Mouse (Mus musculus): Measurements from ENCODE around the gene Cacnb3. TPM values are rescaled to one million over a fixed set of nuclear protein-coding genes. Genes with fewer than 3 reads are reported as not detected.
A peak's percentile ranks its signal among the peaks of the same experiment; 100 is the strongest.

Gene Cacnb3
- polyA plus RNA-seq, 1 experiment, result 112 TPM

DNA sequence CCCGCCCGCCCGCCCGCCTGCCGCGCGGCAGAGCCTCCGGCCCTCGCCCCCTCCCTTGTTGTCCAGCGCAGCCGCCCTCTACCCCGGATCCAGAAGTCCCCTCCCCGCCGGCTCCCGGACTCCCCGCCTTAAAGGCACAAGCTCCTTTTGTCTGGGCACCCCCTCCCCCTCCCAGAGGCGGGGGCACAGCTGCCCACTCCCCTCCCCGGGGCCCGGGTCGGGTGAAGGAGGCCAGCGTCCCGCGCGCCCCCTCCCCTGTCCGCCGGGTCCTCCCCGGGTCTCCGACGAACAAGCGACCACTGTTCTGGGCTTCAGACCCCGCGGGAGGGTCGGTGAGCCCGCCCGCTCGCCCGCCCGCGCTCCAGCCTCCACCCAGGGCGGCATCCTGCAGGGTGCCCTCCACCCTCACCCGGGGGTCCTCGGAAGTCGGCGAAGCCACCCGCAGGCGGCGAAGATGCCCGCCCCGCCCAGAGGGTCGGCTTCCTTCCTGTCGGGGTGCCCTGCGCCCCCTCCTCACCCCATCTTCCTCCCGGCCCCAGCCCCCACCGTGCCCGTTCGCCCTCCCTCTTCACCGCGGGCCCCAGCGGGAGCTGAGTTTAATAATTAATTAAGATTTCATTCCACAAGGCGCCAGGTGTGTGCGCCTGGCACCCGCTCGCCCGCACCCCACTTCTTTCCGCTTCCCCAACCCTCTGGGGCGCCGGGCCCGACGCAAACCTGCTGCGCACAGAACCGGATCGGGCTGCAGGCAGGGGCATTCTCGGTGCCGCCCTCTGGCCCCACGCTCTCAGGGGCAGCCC is 21.1 kb upstream of the Cacnb3 start, which contains the start of gene Adcy6:
TSS of gene Adcy6 (minus strand) at position 746 of the 800 bp plus-strand sequence.
- peak within 1 kb of the TSS; percentile 63 for H3K4me3 ChIP-seq (ENCODE audit: insufficient read depth, poor library complexity, severe bottlenecking)
- TF ChIP-seq MYOD1 (IDR thresholded peaks at IDR 0.05; ENCODE audit: control insufficient read depth, insufficient read length, low read depth) (no peak), FOSL1 (IDR thresholded peaks at IDR 0.05; ENCODE audit: insufficient read depth, low read length, poor library complexity, severe bottlenecking) (no peak), MAX (IDR thresholded peaks at IDR 0.05) (no peak), CTCF (IDR thresholded peaks at IDR 0.05; ENCODE audit: control insufficient read depth, insufficient read depth, insufficient read length) (no peak), MYOG (IDR thresholded peaks at IDR 0.05; ENCODE audit: control insufficient read depth, extremely low read depth, insufficient read length) (no peak), USF1 (IDR thresholded peaks at IDR 0.05; ENCODE audit: low read depth) (no peak), CEBPB (IDR thresholded peaks at IDR 0.05; ENCODE audit: low read depth) (no peak)
- peaks cover 45% of the 10 kb centered on the region for H3K79me2 ChIP-seq (ENCODE audit: control insufficient read depth, insufficient read depth)
- peaks cover 27% of the 10 kb centered on the region for H3K79me3 ChIP-seq (ENCODE audit: low read depth)
- peaks cover 4% of the 10 kb centered on the region for H3K36me3 ChIP-seq (ENCODE audit: control insufficient read depth, insufficient read depth)
- no peaks in the 10 kb centered on the region for H3K27me3 ChIP-seq (ENCODE audit: control insufficient read depth, insufficient read depth, insufficient read length)
- peak within 1 kb of the TSS; percentile 90 for H3ac ChIP-seq (ENCODE audit: control insufficient read depth, insufficient read length, low read depth)

DNA sequence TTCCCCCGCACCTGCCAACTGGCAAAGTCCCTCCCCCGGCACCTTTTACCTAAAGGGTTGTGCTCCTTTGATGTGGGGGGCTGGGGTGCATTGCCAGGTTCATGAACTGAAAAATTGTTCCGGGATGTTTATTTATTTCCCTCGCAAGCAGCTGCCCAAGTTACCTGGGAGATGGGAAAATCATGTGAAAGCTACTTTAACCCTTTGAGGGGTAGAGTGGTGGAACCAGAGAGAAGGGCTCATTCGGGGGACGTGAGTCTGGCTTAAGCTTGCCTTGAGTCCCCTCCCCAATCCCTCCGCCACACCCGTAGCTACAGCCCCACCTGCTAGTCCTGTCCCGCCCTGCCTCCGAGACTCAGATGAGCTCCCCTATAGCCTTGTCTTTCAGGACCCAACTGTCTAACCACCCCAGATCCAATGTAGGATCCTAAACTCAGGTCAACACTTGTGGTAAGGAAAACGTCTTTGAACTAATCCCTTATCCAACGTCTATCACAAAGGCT is 20.5 kb upstream of the Cacnb3 start:
- Histone ChIP-seq H3K27me3 (ENCODE audit: control insufficient read depth, insufficient read depth, insufficient read length) (no peaks in the 10 kb centered on the region), H3ac (ENCODE audit: control insufficient read depth, insufficient read length, low read depth) (no peak overlapping the region)

DNA sequence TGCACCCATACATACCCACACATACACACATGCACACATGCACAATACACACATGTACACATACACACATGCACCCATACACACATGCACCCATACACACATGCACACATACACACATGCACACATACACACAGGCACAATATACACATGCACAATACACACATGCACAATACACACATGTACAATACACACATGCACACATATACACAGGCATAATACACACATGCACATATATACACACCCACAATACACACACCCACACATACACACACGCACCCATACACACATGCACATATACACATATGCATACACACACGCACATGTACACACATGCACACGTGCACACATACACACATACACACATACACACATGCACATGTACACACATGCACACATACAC is 18.4 kb upstream of the Cacnb3 start:
- Histone ChIP-seq H3K36me3 (ENCODE audit: control insufficient read depth, insufficient read depth) (no peaks in the 10 kb centered on the region), H3ac (ENCODE audit: control insufficient read depth, insufficient read length, low read depth) (no peak overlapping the region), H3K79me2 (ENCODE audit: control insufficient read depth, insufficient read depth) (peaks cover 18% of the 10 kb centered on the region), H3K4me3 (ENCODE audit: insufficient read depth, poor library complexity, severe bottlenecking) (no peak overlapping the region), H3K79me3 (ENCODE audit: low read depth) (peaks cover 4% of the 10 kb centered on the region), H3K27me3 (ENCODE audit: control insufficient read depth, insufficient read depth, insufficient read length) (no peaks in the 10 kb centered on the region)
- no peak for TF ChIP-seq CTCF (IDR thresholded peaks at IDR 0.05; ENCODE audit: control insufficient read depth, insufficient read depth, insufficient read length)

More for the DNA sequence above, 20.5 kb upstream of the Cacnb3 start:
- H3K36me3 ChIP-seq (ENCODE audit: control insufficient read depth, insufficient read depth), result peaks cover 4% of the 10 kb centered on the region
- peak overlapping the region; percentile 63 for H3K4me3 ChIP-seq (ENCODE audit: insufficient read depth, poor library complexity, severe bottlenecking)
- H3K79me3 ChIP-seq (ENCODE audit: low read depth), result peaks cover 22% of the 10 kb centered on the region
- TF ChIP-seq MYOG (IDR thresholded peaks at IDR 0.05; ENCODE audit: control insufficient read depth, extremely low read depth, insufficient read length), result no peak
- no peak for TF ChIP-seq CTCF (IDR thresholded peaks at IDR 0.05; ENCODE audit: control insufficient read depth, insufficient read depth, insufficient read length)
- no peak for TF ChIP-seq CEBPB (IDR thresholded peaks at IDR 0.05; ENCODE audit: low read depth)
- TF ChIP-seq MAX (IDR thresholded peaks at IDR 0.05), result no peak
- TF ChIP-seq USF1 (IDR thresholded peaks at IDR 0.05; ENCODE audit: low read depth), result no peak
- no peak for TF ChIP-seq MYOD1 (IDR thresholded peaks at IDR 0.05; ENCODE audit: control insufficient read depth, insufficient read length, low read depth)
- no peak for TF ChIP-seq FOSL1 (IDR thresholded peaks at IDR 0.05; ENCODE audit: insufficient read depth, low read length, poor library complexity, severe bottlenecking)
- H3K79me2 ChIP-seq (ENCODE audit: control insufficient read depth, insufficient read depth), result peaks cover 38% of the 10 kb centered on the region

DNA sequence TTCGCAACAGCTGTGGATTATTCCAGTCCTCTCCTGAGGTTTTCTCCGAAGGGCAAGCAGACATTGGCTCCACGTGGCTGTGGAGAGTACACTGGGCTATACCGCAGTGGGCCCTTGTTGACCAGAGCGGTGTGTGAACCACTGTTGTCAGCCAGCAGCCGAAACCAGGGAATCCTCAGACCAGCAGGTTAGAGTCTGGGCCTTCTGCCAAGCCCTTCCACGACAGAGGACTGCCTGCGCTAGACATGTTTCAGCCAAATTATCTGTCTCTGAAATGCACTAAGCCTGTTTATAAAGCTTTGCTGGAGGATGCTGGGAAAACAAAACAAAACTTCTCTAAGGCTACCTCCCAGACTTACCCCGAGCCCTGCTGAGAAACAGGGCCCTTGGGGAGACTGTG is 16.1 kb upstream of the Cacnb3 start:
- Histone ChIP-seq H3ac (ENCODE audit: control insufficient read depth, insufficient read length, low read depth) (no peak overlapping the region), H3K79me2 (ENCODE audit: control insufficient read depth, insufficient read depth) (no peaks in the 10 kb centered on the region), H3K4me3 (ENCODE audit: insufficient read depth, poor library complexity, severe bottlenecking) (no peak overlapping the region), H3K79me3 (ENCODE audit: low read depth) (no peaks in the 10 kb centered on the region), H3K27me3 (ENCODE audit: control insufficient read depth, insufficient read depth, insufficient read length) (no peaks in the 10 kb centered on the region), H3K36me3 (ENCODE audit: control insufficient read depth, insufficient read depth) (no peaks in the 10 kb centered on the region)
- no peak for TF ChIP-seq FOSL1 (IDR thresholded peaks at IDR 0.05; ENCODE audit: insufficient read depth, low read length, poor library complexity, severe bottlenecking)
- no peak for TF ChIP-seq CEBPB (IDR thresholded peaks at IDR 0.05; ENCODE audit: low read depth)
- TF ChIP-seq MYOD1 (IDR thresholded peaks at IDR 0.05; ENCODE audit: control insufficient read depth, insufficient read length, low read depth), result no peak
- TF ChIP-seq MAX (IDR thresholded peaks at IDR 0.05), result no peak
- no peak for TF ChIP-seq MYOG (IDR thresholded peaks at IDR 0.05; ENCODE audit: control insufficient read depth, extremely low read depth, insufficient read length)
- TF ChIP-seq CTCF (IDR thresholded peaks at IDR 0.05; ENCODE audit: control insufficient read depth, insufficient read depth, insufficient read length), result no peak
- no peak for TF ChIP-seq USF1 (IDR thresholded peaks at IDR 0.05; ENCODE audit: low read depth)

DNA sequence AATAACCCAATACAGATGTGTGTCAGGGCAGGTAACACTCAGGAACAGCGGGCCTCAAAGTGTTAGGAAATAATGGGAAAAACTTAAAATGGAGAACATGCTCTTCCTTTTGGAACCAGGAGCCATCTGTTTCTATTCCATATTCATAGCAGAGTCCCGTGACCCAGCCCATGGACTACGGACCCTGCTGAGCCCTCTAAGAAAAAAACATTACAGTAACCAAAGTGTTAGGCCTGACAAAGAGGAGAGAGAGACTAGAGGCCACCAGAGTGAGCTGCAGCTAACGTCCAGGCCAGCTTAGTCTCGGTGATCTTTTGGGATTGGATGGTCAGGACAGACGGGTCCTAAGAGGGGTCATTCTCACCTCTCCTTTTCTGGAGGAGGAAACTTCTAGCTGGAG is 15.7 kb upstream of the Cacnb3 start:
- no peak overlapping the region for H3K4me3 ChIP-seq (ENCODE audit: insufficient read depth, poor library complexity, severe bottlenecking)
- no peak for TF ChIP-seq USF1 (IDR thresholded peaks at IDR 0.05; ENCODE audit: low read depth)
- no peak for TF ChIP-seq CEBPB (IDR thresholded peaks at IDR 0.05; ENCODE audit: low read depth)
- no peak for TF ChIP-seq CTCF (IDR thresholded peaks at IDR 0.05; ENCODE audit: control insufficient read depth, insufficient read depth, insufficient read length)
- no peak for TF ChIP-seq FOSL1 (IDR thresholded peaks at IDR 0.05; ENCODE audit: insufficient read depth, low read length, poor library complexity, severe bottlenecking)
- TF ChIP-seq MYOD1 (IDR thresholded peaks at IDR 0.05; ENCODE audit: control insufficient read depth, insufficient read length, low read depth), result no peak
- no peak for TF ChIP-seq MAX (IDR thresholded peaks at IDR 0.05)
- TF ChIP-seq MYOG (IDR thresholded peaks at IDR 0.05; ENCODE audit: control insufficient read depth, extremely low read depth, insufficient read length), result no peak
- no peaks in the 10 kb centered on the region for H3K79me3 ChIP-seq (ENCODE audit: low read depth)
- H3K79me2 ChIP-seq (ENCODE audit: control insufficient read depth, insufficient read depth), result no peaks in the 10 kb centered on the region
- H3K36me3 ChIP-seq (ENCODE audit: control insufficient read depth, insufficient read depth), result no peaks in the 10 kb centered on the region
- H3K27me3 ChIP-seq (ENCODE audit: control insufficient read depth, insufficient read depth, insufficient read length), result no peaks in the 10 kb centered on the region
- no peak overlapping the region for H3ac ChIP-seq (ENCODE audit: control insufficient read depth, insufficient read length, low read depth)
